15 mouse cellular contexts compared by ENCODE assay signal in the genomic region with DNA sequence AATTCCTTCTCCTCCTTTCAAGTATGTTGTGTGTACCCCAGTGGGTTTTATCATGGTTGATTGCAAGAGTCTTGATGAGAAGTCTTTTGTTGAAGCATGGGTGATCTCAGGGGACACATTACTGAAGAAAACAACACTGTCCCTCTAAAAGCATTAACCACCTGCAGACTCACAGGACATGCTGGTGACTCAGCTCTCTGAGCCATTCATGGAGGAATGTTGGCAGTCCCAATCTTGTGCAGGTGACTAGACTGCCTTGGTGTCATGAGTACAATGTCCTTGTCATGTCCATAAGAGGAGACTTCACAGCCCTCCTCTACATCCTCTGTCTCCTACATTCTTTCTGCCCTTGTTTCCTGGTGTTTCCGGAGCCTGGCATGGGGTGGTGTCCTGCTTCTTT. TPM values are rescaled to one million over a fixed set of nuclear protein-coding genes. Genes with fewer than 3 reads are reported as not detected.
"Had no signal": no experiment of that assay in that cellular context is flagged by ENCODE, and none has a peak within 500 bp of the region (broad histone marks: within the 10 kb centered on the region; RNA-seq: fewer than 3 reads in every experiment).

No protein-coding gene starts in this region.

- DNase-seq: heart, postnatal 36 days; heart, postnatal 4 days; kidney, adult 11 months; kidney, adult 18-20 months; kidney, adult 2 months; kidney, adult 8-10 months; kidney, adult 9 months; kidney, postnatal 10 days; kidney, postnatal 14 days; kidney, postnatal 25 days; kidney, postnatal 36 days; kidney, postnatal 4 days; layer of hippocampus, adult 9-11 months; layer of hippocampus, postnatal 36 days had no signal

RNA-seq across cellular contexts. Expression of a gene that starts 45.5 kb away (rescaled TPM):
- total RNA-seq: heart, postnatal 36 days; hematopoietic stem cell, adult 5-6 weeks had no signal
